Mouse (Mus musculus): Measurements from ENCODE around the gene Mmgt1. TPM values are rescaled to one million over a fixed set of nuclear protein-coding genes. Genes with fewer than 3 reads are reported as not detected.
A peak's percentile ranks its signal among the peaks of the same experiment; 100 is the strongest.

Gene Mmgt1
- 0.04 and 0.07 TPM in 2 replicates for polyA plus RNA-seq (2012)

DNA sequence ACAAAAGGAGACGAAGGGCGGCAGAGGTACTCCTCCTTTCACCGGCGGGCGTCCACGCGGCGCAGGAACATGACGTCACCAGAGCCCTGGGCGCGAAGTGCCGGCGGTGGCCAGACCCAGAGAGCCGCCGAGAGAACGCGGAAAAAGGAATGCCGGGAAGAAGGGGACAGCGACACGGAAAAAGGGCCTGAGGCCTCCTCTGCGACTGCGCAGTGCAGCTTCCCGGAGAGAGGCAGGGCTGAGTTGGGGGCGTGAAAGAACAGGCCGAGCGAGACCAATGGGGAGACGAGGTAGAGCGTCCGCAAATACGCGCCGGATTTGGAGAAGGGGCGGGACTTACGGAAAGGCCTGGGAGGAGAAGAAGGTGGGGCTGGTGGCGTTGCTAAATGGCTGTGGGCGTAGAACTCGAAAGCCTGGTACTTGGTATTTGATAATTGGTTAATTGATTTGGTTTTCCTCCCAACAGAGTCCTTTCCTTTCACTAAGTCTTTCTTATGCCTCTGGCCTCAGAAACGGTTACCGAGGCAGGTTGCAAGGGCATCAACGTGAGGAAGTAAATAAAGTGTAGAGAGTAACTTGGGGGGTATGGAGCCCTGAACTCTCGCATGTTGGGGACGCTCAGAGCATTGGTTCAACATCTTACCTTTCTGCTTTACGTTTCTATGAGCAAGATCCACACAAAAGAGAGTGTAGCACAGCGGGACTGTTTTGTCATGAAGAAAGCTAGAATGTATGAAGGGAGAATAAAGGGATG is at the start of gene Mmgt1:
TSS of gene Mmgt1 (minus strand) at position 183 of the 754 bp plus-strand sequence.
- peak within 1 kb of the TSS; percentile 92 for H3K4me3 ChIP-seq (replicated peaks)
- peaks cover 13% of the 10 kb centered on the region for H3K36me3 ChIP-seq (ENCODE audit: control insufficient read depth)
- peaks cover 4% of the 10 kb centered on the region for H3K9me3 ChIP-seq (ENCODE audit: control insufficient read depth, low read length)
- H3K4me1 ChIP-seq (ENCODE audit: control insufficient read depth), result peaks cover 22% of the 10 kb centered on the region
- no peaks in the 10 kb centered on the region; the same call in 1 of the 2 replicates for H3K27me3 ChIP-seq (ENCODE audit: control insufficient read depth)
- TF ChIP-seq GATA1 (IDR thresholded peaks at IDR 0.05; ENCODE audit: low read length) (no peak), TAL1 (IDR thresholded peaks at IDR 0.05; ENCODE audit: low read length) (no peak)

DNA sequence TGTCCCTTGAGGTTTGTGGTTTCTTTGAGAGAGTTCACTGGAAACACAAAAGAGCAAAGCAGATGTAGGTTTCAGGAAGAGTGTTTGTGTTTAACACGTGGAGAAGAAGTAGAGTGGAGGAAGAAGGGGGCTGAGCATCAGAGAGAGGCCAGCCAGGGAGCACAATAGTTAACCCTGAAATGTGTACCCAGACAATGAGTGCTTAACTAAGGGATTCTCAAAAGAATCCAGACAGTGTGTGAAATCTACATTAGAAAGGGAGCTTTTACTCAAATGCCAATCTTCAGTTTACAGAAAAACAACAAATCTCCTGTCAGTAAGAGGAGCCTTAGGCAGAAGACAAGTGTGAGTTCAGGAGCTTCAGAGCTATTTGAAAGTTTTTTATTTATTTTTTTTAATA is 42.2 kb upstream of the Mmgt1 start:
- no peak for TF ChIP-seq GATA1 (IDR thresholded peaks at IDR 0.05; ENCODE audit: low read length)
- TF ChIP-seq TAL1 (IDR thresholded peaks at IDR 0.05; ENCODE audit: low read length), result no peak
- Histone ChIP-seq H3K9me3 (ENCODE audit: control insufficient read depth, low read length) (no peaks in the 10 kb centered on the region), H3K4me3 (replicated peaks) (no peak overlapping the region), H3K4me1 (ENCODE audit: control insufficient read depth) (no peaks in the 10 kb centered on the region), H3K27me3 (ENCODE audit: control insufficient read depth) (no peaks in the 10 kb centered on the region), H3K36me3 (ENCODE audit: control insufficient read depth) (no peaks in the 10 kb centered on the region; the same call in 1 of the 2 replicates)

DNA sequence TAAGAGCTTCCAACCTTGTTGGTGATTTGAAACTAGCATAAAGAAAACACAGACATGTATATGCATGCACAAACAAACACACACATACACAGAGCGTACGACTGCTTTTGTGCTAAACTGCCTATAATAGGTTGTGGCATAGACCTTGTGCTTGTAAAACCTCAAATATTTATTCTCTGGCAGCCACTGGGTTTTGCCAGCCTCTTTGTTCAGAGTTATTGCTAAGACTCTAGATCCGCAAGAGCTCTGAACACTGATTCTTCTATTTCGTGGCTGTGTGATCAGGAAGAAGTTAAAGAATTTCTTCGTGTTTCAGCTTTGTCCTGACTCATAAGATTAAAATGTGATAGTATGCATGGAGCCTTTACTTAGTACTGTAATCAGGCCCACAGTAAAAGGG is 38.3 kb upstream of the Mmgt1 start:
- Histone ChIP-seq H3K36me3 (ENCODE audit: control insufficient read depth) (no peaks in the 10 kb centered on the region; the same call in 1 of the 2 replicates), H3K4me3 (replicated peaks) (no peak overlapping the region), H3K4me1 (ENCODE audit: control insufficient read depth) (no peaks in the 10 kb centered on the region)

DNA sequence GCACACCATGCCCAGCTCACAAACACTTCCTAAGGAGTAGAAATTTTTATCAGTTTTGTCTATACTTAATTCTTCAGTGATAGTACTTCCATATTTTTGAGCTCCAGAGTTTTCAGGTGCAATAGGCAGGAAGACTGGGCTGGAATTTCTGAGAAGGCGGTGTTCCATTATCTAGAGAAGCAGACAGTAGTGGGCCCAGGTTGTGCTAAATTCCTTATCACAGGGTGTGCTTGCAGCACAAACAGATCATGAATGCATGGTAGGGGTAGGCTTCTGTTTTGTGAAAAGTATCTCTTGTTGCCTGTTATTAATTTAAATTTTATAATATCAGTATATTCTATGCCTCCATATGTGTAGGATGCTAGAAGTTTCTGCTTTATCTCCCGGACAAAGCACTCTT is 17.4 kb upstream of the Mmgt1 start:
- H3K4me1 ChIP-seq (ENCODE audit: control insufficient read depth), result peaks cover 41% of the 10 kb centered on the region
- no peaks in the 10 kb centered on the region for H3K27me3 ChIP-seq (ENCODE audit: control insufficient read depth)
- H3K4me3 ChIP-seq (replicated peaks), result no peak overlapping the region
- no peaks in the 10 kb centered on the region for H3K36me3 ChIP-seq (ENCODE audit: control insufficient read depth)
- TF ChIP-seq GATA1 (IDR thresholded peaks at IDR 0.05; ENCODE audit: low read length) (no peak), TAL1 (IDR thresholded peaks at IDR 0.05; ENCODE audit: low read length) (no peak)
- no peaks in the 10 kb centered on the region for H3K9me3 ChIP-seq (ENCODE audit: control insufficient read depth, low read length)

More for the DNA sequence above, 38.3 kb upstream of the Mmgt1 start:
- Histone ChIP-seq H3K27me3 (ENCODE audit: control insufficient read depth) (no peaks in the 10 kb centered on the region), H3K9me3 (ENCODE audit: control insufficient read depth, low read length) (no peaks in the 10 kb centered on the region)
- no peak for TF ChIP-seq GATA1 (IDR thresholded peaks at IDR 0.05; ENCODE audit: low read length)
- TF ChIP-seq TAL1 (IDR thresholded peaks at IDR 0.05; ENCODE audit: low read length), result no peak

DNA sequence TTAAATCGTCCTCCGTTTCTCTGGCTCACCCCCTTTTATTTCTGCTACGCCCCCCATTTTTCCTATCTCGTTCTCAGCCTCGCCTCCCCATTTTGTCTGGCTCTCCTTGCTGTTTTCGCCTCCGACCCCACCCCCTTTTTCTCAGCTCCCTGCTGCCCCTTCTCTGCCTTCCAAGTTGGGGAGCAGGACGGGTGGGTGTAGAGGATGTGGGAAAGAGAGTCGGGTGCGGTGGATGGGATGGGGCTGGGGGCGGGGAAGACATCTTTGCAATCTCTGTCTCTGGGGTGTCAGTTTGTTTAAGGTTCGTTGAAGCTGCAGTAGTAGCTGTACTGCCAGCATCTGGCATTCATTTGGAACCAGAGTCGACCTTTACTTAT is 12.4 kb upstream of the Mmgt1 start:
- Histone ChIP-seq H3K4me1 (ENCODE audit: control insufficient read depth) (peaks cover 64% of the 10 kb centered on the region), H3K27me3 (ENCODE audit: control insufficient read depth) (no peaks in the 10 kb centered on the region), H3K36me3 (ENCODE audit: control insufficient read depth) (no peaks in the 10 kb centered on the region), H3K4me3 (replicated peaks) (peak overlapping the region; percentile 72), H3K9me3 (ENCODE audit: control insufficient read depth, low read length) (no peaks in the 10 kb centered on the region)
- no peak for TF ChIP-seq TAL1 (IDR thresholded peaks at IDR 0.05; ENCODE audit: low read length)
- TF ChIP-seq GATA1 (IDR thresholded peaks at IDR 0.05; ENCODE audit: low read length), result no peak

DNA sequence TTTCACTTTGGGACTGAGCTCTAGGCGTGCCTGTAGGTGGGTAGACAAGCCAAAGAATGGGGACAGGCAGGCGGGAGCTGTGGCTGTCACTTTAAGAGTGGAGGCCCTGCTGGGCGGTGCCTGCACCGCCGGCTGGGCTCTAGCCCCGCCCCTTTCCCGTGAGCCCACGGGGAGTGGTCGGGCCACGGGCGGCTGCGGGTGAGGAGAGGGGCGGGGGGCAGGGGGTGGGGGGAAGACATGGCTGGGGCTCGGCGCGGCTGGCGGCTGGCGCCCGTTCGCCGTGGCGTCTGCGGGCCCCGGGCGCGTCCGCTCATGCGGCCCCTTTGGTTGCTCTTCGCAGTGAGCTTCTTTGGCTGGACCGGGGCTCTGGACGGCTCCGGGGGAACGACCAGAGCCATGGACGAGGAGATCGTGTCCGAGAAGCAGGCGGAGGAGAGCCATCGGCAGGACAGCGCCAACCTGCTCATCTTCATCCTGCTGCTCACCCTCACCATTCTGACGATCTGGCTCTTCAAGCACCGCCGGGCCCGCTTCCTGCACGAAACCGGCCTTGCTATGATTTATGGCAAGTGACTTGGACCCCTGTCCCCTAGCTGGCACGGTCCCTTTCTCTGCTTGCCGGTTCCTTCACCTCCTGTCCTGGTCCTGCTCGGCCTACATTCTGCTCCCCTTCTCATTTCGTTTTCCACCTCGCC is 11.9 kb upstream of the Mmgt1 start, which contains the start of gene Slc9a6:
TSS of gene Slc9a6 (plus strand) at position 135 of the 695 bp plus-strand sequence.
- H3K9me3 ChIP-seq (ENCODE audit: control insufficient read depth, low read length), result no peaks in the 10 kb centered on the region
- TF ChIP-seq GATA1 (IDR thresholded peaks at IDR 0.05; ENCODE audit: low read length) (no peak), TAL1 (IDR thresholded peaks at IDR 0.05; ENCODE audit: low read length) (no peak)
- peak within 1 kb of the TSS; percentile 72 for H3K4me3 ChIP-seq (replicated peaks)
- H3K36me3 ChIP-seq (ENCODE audit: control insufficient read depth), result no peaks in the 10 kb centered on the region
- peaks cover 61% of the 10 kb centered on the region for H3K4me1 ChIP-seq (ENCODE audit: control insufficient read depth)
- H3K27me3 ChIP-seq (ENCODE audit: control insufficient read depth), result no peaks in the 10 kb centered on the region

DNA sequence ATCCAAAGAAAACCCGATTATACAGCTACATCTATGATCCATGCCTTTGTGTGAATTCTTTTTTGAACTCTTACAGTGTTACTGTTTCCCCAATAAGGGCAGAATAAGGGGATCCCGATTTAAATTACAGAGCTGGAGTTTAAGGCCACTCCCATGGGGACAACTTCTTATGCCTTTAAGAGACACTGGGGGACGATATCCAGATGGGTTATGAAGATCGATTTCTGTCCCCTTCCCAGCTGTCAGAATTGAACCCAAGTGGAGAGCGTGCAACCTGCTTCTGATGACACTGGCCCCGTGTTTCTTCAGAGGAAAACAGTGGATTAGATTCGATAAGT is 11.4 kb upstream of the Mmgt1 start:
- Histone ChIP-seq H3K9me3 (ENCODE audit: control insufficient read depth, low read length) (no peaks in the 10 kb centered on the region), H3K36me3 (ENCODE audit: control insufficient read depth) (no peaks in the 10 kb centered on the region), H3K27me3 (ENCODE audit: control insufficient read depth) (no peaks in the 10 kb centered on the region), H3K4me3 (replicated peaks) (peak overlapping the region; percentile 72), H3K4me1 (ENCODE audit: control insufficient read depth) (peaks cover 56% of the 10 kb centered on the region)
- TF ChIP-seq TAL1 (IDR thresholded peaks at IDR 0.05; ENCODE audit: low read length) (no peak), GATA1 (IDR thresholded peaks at IDR 0.05; ENCODE audit: low read length) (no peak)

DNA sequence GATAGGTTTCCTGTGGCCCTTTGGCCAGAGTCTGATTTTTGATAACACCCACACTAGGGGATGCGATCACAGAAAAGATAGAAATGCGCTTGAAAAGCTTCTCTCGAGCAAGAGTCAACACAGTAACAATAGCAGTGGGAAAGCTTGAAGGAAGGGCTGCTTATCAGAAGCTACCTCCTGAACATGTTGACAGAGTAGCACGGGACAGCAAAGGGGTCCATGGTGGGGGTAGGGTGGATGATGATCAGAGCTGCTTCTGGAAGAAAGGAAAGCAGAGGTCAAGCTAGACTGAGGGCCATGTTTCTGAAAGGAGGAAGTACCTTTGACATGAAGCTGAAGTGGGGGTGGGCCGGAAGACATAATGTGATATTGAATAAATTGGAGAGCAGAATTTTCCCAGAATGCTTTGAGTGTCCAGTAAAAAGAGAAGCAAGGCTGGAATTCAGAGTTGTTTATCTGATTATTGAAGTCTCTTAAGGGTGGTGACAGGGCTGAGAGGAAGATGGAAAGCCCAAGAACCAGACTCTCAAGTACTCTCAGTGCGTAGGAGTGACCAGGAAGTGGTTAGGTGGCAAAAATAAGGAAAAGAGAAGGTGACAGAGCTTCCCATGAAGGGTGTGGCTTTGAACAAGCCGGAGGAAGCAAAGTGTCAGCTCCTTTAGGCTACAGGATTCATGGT is 9.3 kb upstream of the Mmgt1 start:
- Histone ChIP-seq H3K4me3 (replicated peaks) (no peak overlapping the region), H3K9me3 (ENCODE audit: control insufficient read depth, low read length) (no peaks in the 10 kb centered on the region), H3K4me1 (ENCODE audit: control insufficient read depth) (peaks cover 54% of the 10 kb centered on the region), H3K27me3 (ENCODE audit: control insufficient read depth) (no peaks in the 10 kb centered on the region), H3K36me3 (ENCODE audit: control insufficient read depth) (no peaks in the 10 kb centered on the region)
- TF ChIP-seq GATA1 (IDR thresholded peaks at IDR 0.05; ENCODE audit: low read length) (no peak), TAL1 (IDR thresholded peaks at IDR 0.05; ENCODE audit: low read length) (no peak)

DNA sequence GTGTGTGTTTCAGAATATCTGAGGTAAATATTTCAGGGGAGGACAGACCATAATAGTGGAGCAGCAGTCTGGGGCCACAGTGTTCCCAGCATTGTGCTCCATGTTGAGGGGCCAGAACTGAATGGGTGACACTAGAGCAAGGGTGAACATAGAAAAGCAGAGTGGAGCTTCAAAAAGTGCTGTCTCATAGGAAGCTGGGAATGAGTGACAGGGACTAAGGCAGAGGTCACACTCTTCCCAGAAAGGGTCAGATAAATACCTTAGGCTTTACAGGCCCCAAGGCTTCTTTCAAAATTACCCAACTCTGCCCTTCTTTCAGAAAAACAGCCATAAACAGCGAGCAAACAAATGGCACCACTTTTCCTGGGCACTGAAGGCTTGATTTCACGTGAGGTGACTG is 8.7 kb upstream of the Mmgt1 start:
- Histone ChIP-seq H3K27me3 (ENCODE audit: control insufficient read depth) (no peaks in the 10 kb centered on the region), H3K4me1 (ENCODE audit: control insufficient read depth) (peaks cover 54% of the 10 kb centered on the region), H3K9me3 (ENCODE audit: control insufficient read depth, low read length) (no peaks in the 10 kb centered on the region), H3K36me3 (ENCODE audit: control insufficient read depth) (no peaks in the 10 kb centered on the region), H3K4me3 (replicated peaks) (no peak overlapping the region)
- no peak for TF ChIP-seq GATA1 (IDR thresholded peaks at IDR 0.05; ENCODE audit: low read length)
- no peak for TF ChIP-seq TAL1 (IDR thresholded peaks at IDR 0.05; ENCODE audit: low read length)

Measured in erythroblast, embryonic 14.5 days (primary cell).